Mouse (Mus musculus) frontal cortex, adult (tissue): ENCODE measurements around the gene Uba1.

Experiments
- ATAC-seq: cut with Nextera tagmentation; 2 replicates; pipeline ENCODE4 v1.9.2; 2017; ENCODE audit warnings: mild to moderate bottlenecking, moderate library complexity, mixed read lengths; ENCODE audit not compliant: low TSS enrichment

Uba1 gene

GRCm38 (mm10) chrX:20658026-20658652 lies at the start of gene Uba1:
TSS of gene Uba1 (plus strand) at chrX:20658326.
- peak; percentile 80 for ATAC-seq

- ATAC-seq = no peak
These were observed 49.6 kb upstream of the Uba1 start for GRCm38 (mm10) chrX:20608500-20608899.

- peak; percentile 53 for ATAC-seq
These were observed 41.3 kb upstream of the Uba1 start for GRCm38 (mm10) chrX:20616861-20617175.

GRCm38 (mm10) chrX:20617176-20617902 lies 40.8 kb upstream of the Uba1 start, which contains the start of the genes Rbm10 and Ndufb11:
TSS of gene Rbm10 (plus strand) at chrX:20617503.
TSS of gene Ndufb11 (minus strand) at chrX:20617619.
- peak; percentile 91 for ATAC-seq

- peak; percentile 36 for ATAC-seq
These were observed 40.2 kb upstream of the Uba1 start for GRCm38 (mm10) chrX:20617903-20618399.

DNA sequence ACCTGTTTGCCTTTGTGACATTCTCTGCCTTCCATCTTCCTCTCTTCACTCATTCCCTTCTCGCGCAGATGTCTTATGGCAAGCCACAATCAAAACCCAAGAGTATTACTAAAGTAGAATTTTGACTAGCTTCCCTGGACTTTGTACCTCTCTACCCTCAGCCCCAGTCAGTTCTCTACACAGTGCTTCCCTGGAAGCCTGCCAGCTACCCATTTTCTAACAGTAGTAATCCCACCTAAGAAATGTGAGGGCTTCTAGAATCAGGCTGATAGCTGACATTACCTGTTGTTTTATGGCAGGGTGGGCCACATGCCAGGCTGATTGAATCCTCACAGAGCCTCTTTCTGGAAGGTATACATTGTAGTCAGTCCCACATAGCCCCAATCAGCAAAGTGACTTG lies 20.0 kb upstream of the Uba1 start:
- no peak for ATAC-seq

DNA sequence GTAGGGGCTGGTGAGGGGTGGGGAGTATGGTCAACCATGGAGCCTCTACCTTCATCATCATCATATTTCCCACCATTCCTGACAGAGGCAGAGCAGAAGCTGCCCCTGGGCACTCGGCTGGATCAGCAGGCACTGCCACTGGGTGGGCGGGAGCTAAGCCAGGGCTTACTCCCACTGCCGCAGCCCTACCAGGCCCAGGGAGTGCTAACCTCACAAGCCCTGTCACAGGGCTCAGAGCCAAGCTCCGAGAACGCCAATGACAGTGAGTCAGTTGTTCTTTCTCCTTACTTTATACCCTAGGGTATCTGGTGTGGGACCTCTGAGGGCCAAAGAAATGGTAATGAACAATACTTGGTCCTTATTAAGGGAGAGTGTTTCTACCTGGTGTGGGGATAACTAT lies 13.3 kb upstream of the Uba1 start:
- ATAC-seq = no peak

DNA sequence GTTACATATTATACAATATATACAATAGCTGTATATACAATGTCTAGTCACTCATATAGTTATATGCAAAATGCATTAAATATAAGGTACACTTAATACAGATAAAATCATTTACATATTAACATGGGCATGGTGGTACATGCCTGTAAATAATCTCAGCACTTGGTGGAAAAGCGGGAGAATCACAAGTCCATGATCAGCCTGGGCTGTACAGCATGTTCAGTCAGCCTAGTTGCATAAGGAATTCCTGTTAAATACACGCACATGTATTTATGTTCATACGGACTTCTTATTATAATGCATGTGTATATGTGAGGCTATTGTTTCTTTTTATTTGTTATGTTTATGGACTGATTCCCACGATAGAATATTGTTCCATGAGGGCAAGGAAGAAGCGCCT lies 533 bp upstream of the Uba1 start:
- ATAC-seq = no peak

DNA sequence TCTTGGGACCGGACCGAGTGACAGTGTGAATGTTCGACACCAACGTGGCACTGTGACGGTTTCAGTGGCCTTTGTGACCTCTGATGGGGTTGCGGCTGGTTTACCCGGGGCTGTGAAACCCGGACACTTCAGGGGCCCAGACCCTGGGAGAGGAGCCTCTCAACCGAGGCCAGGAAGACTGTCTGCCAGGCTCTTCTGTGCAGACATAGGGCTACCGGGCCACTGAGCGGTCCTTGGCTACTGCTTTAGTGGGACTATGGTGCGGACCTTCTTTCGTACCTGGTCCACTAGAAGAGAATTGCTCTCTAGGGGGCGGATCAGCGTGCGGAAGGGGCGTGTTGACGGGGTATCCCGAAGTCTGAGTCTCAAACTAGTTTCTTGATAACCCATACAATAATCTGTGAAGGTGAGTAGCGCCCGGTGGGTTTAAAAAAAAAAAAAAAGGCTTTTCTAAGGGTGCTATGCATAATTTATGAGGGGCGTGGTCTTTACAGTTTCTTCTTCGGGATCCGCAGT lies 823 bp downstream of the Uba1 start:
- ATAC-seq = no peak

DNA sequence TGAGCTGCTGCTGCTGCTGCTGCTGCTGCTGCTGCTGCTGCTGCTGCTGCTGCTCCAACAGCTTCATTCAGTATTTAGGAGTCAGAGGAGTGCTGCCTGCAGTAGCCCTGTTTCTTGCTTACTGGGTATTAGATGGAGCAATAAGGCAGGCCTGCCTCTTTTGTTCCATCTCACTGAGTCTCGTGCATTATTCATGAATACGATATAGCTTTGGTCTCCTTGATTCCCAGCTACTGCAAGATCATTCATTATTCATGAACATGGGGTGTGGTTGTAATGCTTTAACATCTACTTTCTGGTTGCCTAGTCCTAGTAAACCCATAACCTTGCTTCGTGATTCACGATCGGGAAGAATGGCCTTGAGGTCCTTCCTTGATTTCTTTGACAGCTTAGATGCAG lies 4.2 kb downstream of the Uba1 start:
- peak; percentile 60 for ATAC-seq

- ATAC-seq = peak; percentile 84
These were observed 4.8 kb downstream of the Uba1 start for GRCm38 (mm10) chrX:20662716-20663443.

GRCm38 (mm10) chrX:20663444-20663790 lies 5.3 kb downstream of the Uba1 start:
- 0 out of 2 replicates have a peak, but pooled peaks have one; percentile 11 for ATAC-seq

- peak; percentile 91 for ATAC-seq
These were observed 29.5 kb downstream of the Uba1 start, which contains the start of gene Cdk16 for GRCm38 (mm10) chrX:20687519-20688067. TSS of gene Cdk16 (plus strand) at chrX:20687954.

GRCm38 (mm10) chrX:20688068-20688547 lies 30.0 kb downstream of the Uba1 start:
- ATAC-seq = peak; percentile 71

DNA sequence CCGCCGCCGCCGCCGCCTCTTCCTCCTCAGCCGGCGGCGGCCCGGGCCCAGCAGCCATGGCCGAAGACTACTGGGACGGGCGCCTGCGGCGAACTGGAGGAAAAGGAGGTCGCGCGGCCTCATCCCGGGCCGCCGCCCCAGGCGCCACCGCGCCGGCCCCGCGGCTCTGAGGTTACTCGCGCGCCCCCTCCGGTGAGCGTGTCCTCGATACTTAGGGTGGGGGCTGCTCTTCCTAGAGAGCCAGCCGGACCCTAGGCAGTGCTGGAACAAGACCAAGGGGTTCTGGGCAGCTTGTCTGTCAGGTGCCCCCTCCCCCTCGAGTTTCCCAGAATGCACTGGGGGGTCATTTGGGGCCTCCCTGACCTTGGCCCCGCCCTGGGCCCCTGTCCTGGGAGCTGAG lies 30.5 kb downstream of the Uba1 start:
- peak; percentile 15; the same call in 1 of the 2 replicates for ATAC-seq

DNA sequence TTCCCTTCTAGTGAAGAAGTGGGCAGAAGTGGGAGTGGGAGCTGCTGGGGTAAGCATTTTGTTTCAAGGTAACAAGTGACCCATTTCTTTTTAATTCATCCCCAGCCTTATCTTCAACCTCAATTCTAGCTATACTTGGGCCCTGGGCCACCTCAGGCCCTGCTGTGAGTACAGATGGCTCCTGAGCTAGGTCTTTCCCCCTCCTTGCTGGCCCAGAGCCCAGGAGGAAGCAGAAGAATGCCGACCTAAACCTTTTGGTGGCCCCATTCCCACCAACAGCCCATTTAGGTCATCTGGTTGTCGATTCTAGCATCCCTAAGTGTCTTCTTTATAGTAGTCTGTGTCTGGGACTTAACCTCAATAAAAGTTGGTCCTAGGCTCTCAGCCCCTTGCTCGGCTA lies 33.4 kb downstream of the Uba1 start:
- no peak for ATAC-seq

- ATAC-seq = no peak
These were observed 34.5 kb downstream of the Uba1 start for GRCm38 (mm10) chrX:20692616-20693015.

- no peak for ATAC-seq
These were observed 37.7 kb downstream of the Uba1 start for GRCm38 (mm10) chrX:20695842-20696241.

GRCm38 (mm10) chrX:20703741-20704290 lies 45.7 kb downstream of the Uba1 start, which contains the start of gene Usp11:
TSS of gene Usp11 (plus strand) at chrX:20703906.
- peak; percentile 53 for ATAC-seq

DNA sequence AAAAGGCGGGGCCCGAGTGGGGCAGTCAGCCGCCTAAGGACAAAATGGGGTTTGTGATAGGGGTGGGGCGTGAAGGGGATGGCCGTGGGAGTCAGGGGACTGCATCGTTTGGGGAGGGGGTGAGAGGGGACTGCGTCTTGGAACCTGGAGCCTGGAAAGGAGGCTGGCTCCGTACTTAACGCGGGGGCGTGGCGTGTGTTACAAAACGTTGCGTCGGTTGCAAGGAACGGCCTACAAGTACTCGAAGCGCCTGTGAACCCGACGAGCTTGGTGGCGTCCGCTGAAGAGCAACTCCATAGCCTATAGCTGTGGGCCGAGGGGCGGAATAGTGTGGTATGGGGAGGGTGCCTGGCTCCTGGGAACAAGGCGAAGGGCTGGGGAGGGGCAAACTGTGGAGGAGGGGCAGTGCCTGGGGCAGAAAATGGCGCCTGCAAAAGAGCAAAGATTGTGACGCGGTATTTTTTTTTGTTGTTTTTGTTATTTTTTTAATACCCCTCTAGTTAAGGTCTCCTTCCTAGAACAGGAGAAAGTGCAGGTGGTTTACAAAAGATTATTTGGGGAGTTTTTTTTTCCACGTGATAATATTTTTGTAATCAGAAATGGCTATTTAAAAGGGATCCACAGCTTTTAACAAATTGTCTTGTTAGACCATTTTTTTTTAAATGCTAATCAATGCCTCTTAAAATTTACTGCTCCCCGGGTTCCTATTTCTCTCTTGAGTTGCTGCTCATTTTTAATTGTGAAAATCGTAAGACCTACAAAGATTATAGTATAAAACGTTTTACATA lies 46.4 kb downstream of the Uba1 start:
- peak; percentile 96 for ATAC-seq

GRCm38 (mm10) chrX:20705083-20705402 lies 46.9 kb downstream of the Uba1 start:
- ATAC-seq = no peak
